Mouse (Mus musculus) ES-E14 (cell line): ENCODE measurements around the gene Pde3a. TPM values are rescaled to one million over a fixed set of nuclear protein-coding genes. Genes with fewer than 3 reads are reported as not detected.
A peak's percentile ranks its signal among the peaks of the same experiment; 100 is the strongest.

Experiments used
- DNase-seq: peaks from one replicate; pipeline ENCODE4 v3.0.0-alpha.2; 2013; ENCODE audit warnings: low read depth, low spot score
- H3K27ac ChIP-seq: 2 replicates; pipeline ENCODE4 v1.5.1; 2012; ENCODE audit warnings: low read depth, mild to moderate bottlenecking, low read length, moderate library complexity, mixed read lengths; ENCODE audit not compliant: poor library complexity, insufficient read depth, severe bottlenecking
- H3K36me3 ChIP-seq: 2 replicates; pipeline ENCODE4 v1.6.1; 2012; ENCODE audit warnings: mild to moderate bottlenecking, low read length, moderate library complexity, mixed read lengths; ENCODE audit not compliant: control insufficient read depth, poor library complexity, insufficient read depth, severe bottlenecking
- H3K4me1 ChIP-seq, 2 experiments: fragments of 150-350 bp in 1 of 2; sonication (generic) in 1 of 2; 2 replicates each; pipeline ENCODE4 v1.6.1; 2012; ENCODE audit warnings: low read length in 2 of 2, mild to moderate bottlenecking in 1 of 2, mixed read lengths in 1 of 2; ENCODE audit not compliant: control insufficient read depth in 2 of 2, insufficient read depth in 2 of 2, poor library complexity in 1 of 2
- H3K4me3 ChIP-seq, 2 experiments: fragments of 150-350 bp in 1 of 2; sonication (generic) in 1 of 2; 2 replicates each; pipeline ENCODE4 v1.5.1; 2012; ENCODE audit warnings: low read length in 2 of 2, low read depth in 1 of 2, mild to moderate bottlenecking in 1 of 2, mixed read lengths in 1 of 2; ENCODE audit not compliant: insufficient read depth in 1 of 2, poor library complexity in 1 of 2, severe bottlenecking in 1 of 2
- H3K9ac ChIP-seq: 2 replicates; pipeline ENCODE4 v1.6.1; 2012; ENCODE audit warnings: low read depth, mild to moderate bottlenecking, low read length, mixed read lengths; ENCODE audit not compliant: poor library complexity, insufficient read depth, severe bottlenecking
- H3K9me3 ChIP-seq: fragments of 150-350 bp; sonication (generic); 2 replicates; pipeline ENCODE4 v1.6.1; 2012; ENCODE audit warnings: low read depth, mild to moderate bottlenecking, low read length; ENCODE audit not compliant: control insufficient read depth, insufficient read depth
- CHD2 ChIP-seq: IDR thresholded peaks from 2 replicates; pipeline ENCODE4 v1.6.1; 2014; ENCODE audit warnings: mild to moderate bottlenecking, low read depth, low read length, inconsistent platforms
- HCFC1 ChIP-seq: IDR thresholded peaks from 2 replicates; pipeline ENCODE4 v1.6.1; 2012; ENCODE audit warnings: low read length, inconsistent platforms, borderline replicate concordance; ENCODE audit not compliant: insufficient read depth
- MAFK ChIP-seq: IDR thresholded peaks from 2 replicates; pipeline ENCODE4 v1.6.1; 2014; ENCODE audit warnings: mild to moderate bottlenecking, low read depth, low read length, inconsistent platforms; ENCODE audit not compliant: insufficient read depth
- ZC3H11A ChIP-seq: IDR thresholded peaks from 2 replicates; pipeline ENCODE4 v1.6.1; 2012; ENCODE audit warnings: low read depth, mild to moderate bottlenecking, inconsistent platforms, low read length, borderline replicate concordance
- ZNF384 ChIP-seq: IDR thresholded peaks from 2 replicates; pipeline ENCODE4 v1.6.1; 2012; ENCODE audit warnings: low read depth, low read length, inconsistent platforms
- in situ Hi-C, 2 experiments: fragments of 600-800 bp; cut with MboI; formaldehyde crosslinking; loops; one replicate each; pipeline ENCODE4 v1.15.1; 2025; ENCODE audit warnings: low sequenced_read_pairs in 2 of 2, inconsistent platforms in 1 of 2; ENCODE audit not compliant: unreplicated experiment in 2 of 2
- total RNA-seq: library from RNA; depleted of rRNA; stranded (reverse); fragments of 300-350 nt; gene quantifications from 2 replicates; pipeline ENCODE4 v1.2.3, GENCODE M21; 2012

The Pde3a gene
- total RNA-seq, 1 experiment = 0.36 TPM

GRCm38 (mm10) chr6:141433917-141434756, 185.1 kb downstream of the Pde3a start:
- no peaks in the 10 kb centered on the region for H3K4me1 ChIP-seq
- no peak overlapping the region for H3K4me3 ChIP-seq
- no peaks in the 10 kb centered on the region for H3K36me3 ChIP-seq
- H3K9me3 ChIP-seq = no peaks in the 10 kb centered on the region
- TF ChIP-seq CHD2 (no peak), ZC3H11A (no peak), HCFC1 (no peak), ZNF384 (no peak), MAFK (no peak)
- H3K27ac ChIP-seq = no peak overlapping the region
- DNase-seq = no peak
- H3K9ac ChIP-seq = no peak overlapping the region
- in situ Hi-C loops = loop anchor here (25.0 kb wide), 1 partner anchor 522 kb away; no protein-coding TSS in a partner anchor

GRCm38 (mm10) chr6:141435160-141435559, 186.1 kb downstream of the Pde3a start:
- TF ChIP-seq CHD2 (no peak), MAFK (no peak), HCFC1 (no peak), ZNF384 (no peak), ZC3H11A (no peak)
- H3K36me3 ChIP-seq = no peaks in the 10 kb centered on the region
- no peaks in the 10 kb centered on the region for H3K9me3 ChIP-seq
- no peak overlapping the region for H3K9ac ChIP-seq
- no peak for DNase-seq
- no peak overlapping the region for H3K27ac ChIP-seq
- H3K4me1 ChIP-seq = no peaks in the 10 kb centered on the region
- in situ Hi-C loops = loop anchor here (25.0 kb wide), 1 partner anchor 523 kb away; no protein-coding TSS in a partner anchor
- no peak overlapping the region for H3K4me3 ChIP-seq

- DNase-seq = no peak
- H3K4me3 ChIP-seq = no peak overlapping the region
- no peak overlapping the region for H3K9ac ChIP-seq
- TF ChIP-seq ZC3H11A (no peak), ZNF384 (no peak), HCFC1 (no peak), MAFK (no peak), CHD2 (no peak)
- H3K27ac ChIP-seq = no peak overlapping the region
- in situ Hi-C loops = loop anchor here (25.0 kb wide), 1 partner anchor 528 kb away; no protein-coding TSS in a partner anchor
- H3K9me3 ChIP-seq = no peaks in the 10 kb centered on the region
- H3K36me3 ChIP-seq = no peaks in the 10 kb centered on the region
- H3K4me1 ChIP-seq = no peaks in the 10 kb centered on the region
Measured at GRCm38 (mm10) chr6:141439965-141440364, 190.9 kb downstream of the Pde3a start.

- Histone ChIP-seq H3K36me3 (no peaks in the 10 kb centered on the region), H3K9me3 (no peaks in the 10 kb centered on the region), H3K27ac (no peak overlapping the region), H3K4me3 (no peak overlapping the region), H3K4me1 (no peaks in the 10 kb centered on the region), H3K9ac (no peak overlapping the region)
- TF ChIP-seq ZC3H11A (peak; percentile 52; the same call in 1 of the 2 replicates), MAFK (no peak)
- DNase-seq = peak; percentile 25
- in situ Hi-C loops = loop anchor here (25.0 kb wide), 1 partner anchor 535 kb away; no protein-coding TSS in a partner anchor
Measured at GRCm38 (mm10) chr6:141447547-141447946, 198.5 kb downstream of the Pde3a start.
